Mouse (Mus musculus) thymus, adult 2 months (tissue): ENCODE data around the gene Abt1. TPM values are rescaled to one million over a fixed set of nuclear protein-coding genes. Genes with fewer than 3 reads are reported as not detected.

Source experiments
- DNase-seq: peaks from one replicate; pipeline ENCODE4 v3.0.0; 2021
- H3K27ac ChIP-seq: fragments of 200-500 bp; 2 replicates; pipeline ENCODE4 v1.5.1; 2012; ENCODE audit warnings: low read length, control low read depth; ENCODE audit not compliant: control insufficient read depth, insufficient read depth
- H3K27me3 ChIP-seq: fragments of 200-500 bp; 2 replicates; pipeline ENCODE4 v1.6.1; 2012; ENCODE audit warnings: mild to moderate bottlenecking, low read length, moderate library complexity, mixed read lengths; ENCODE audit not compliant: control insufficient read depth, insufficient read depth
- H3K36me3 ChIP-seq: fragments of 200-500 bp; 2 replicates; pipeline ENCODE4 v1.6.1; 2012; ENCODE audit warnings: mild to moderate bottlenecking, low read length, moderate library complexity; ENCODE audit not compliant: control insufficient read depth, insufficient read depth
- H3K4me1 ChIP-seq: fragments of 200-500 bp; replicated peaks from 2 replicates; pipeline ENCODE4 v1.6.1; 2012; ENCODE audit warnings: low read length; ENCODE audit not compliant: control insufficient read depth, insufficient read depth
- H3K4me3 ChIP-seq: fragments of 200-500 bp; 2 replicates; pipeline ENCODE4 v1.5.1; 2012; ENCODE audit warnings: mild to moderate bottlenecking, low read length, control low read depth, moderate library complexity; ENCODE audit not compliant: control insufficient read depth, insufficient read depth
- CTCF ChIP-seq: fragments of 200-500 bp; IDR thresholded peaks from 2 replicates; pipeline ENCODE4 v1.5.1; 2012; ENCODE audit warnings: mild to moderate bottlenecking, control low read depth, low read length, moderate library complexity, borderline replicate concordance; ENCODE audit not compliant: control insufficient read depth, poor library complexity, insufficient read depth; ENCODE audit errors: extremely low read depth
- POLR2A ChIP-seq: fragments of 200-500 bp; IDR thresholded peaks from 2 replicates; pipeline ENCODE4 v1.6.1; 2012; ENCODE audit warnings: mild to moderate bottlenecking, low read length, control low read depth, moderate library complexity; ENCODE audit not compliant: control insufficient read depth, poor library complexity, insufficient read depth; ENCODE audit errors: extremely low read depth
- WGBS: fragments of 180-500 bp; shearing (Covaris S2); methylation state at CpG from one replicate; pipeline ENCODE4 v1.1.7; 2018; 5-methylcytosine and 5-hydroxymethylcytosine counted together
- polyA plus RNA-seq: library from polyadenylated mRNA; depleted of rRNA; stranded (reverse); fragments of >200 nt; gene quantifications from 2 replicates; pipeline ENCODE4 v1.2.3, GENCODE M21; 2012

The Abt1 gene
- polyA plus RNA-seq, 1 experiment: 4.2 TPM

DNA sequence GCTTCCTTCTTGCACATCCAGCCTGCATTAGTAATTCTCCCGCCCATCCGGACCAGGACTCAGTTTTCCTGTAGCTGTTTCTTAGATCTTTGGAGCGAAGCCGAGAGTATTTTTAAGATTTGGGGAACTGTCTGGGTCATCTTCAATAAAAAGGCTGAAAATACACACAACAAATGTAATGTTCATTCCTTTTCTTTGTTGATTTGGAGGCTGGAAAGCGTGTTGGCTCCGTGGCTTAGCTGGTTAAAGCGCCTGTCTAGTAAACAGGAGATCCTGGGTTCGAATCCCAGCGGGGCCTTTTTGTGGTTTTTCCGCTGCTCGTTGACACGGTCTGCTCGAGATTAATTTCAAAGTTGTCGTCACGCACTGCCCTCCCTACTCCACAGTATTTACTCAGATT is 26.7 kb upstream of the Abt1 start:
- H3K4me1 ChIP-seq: 0 out of 2 replicates have a peak, but pooled peaks cover 2% of the 10 kb centered on the region
- peak overlapping the region; percentile 42 for H3K4me3 ChIP-seq
- TF ChIP-seq POLR2A: no peak
- no peak for TF ChIP-seq CTCF
- no peaks in the 10 kb centered on the region for H3K27me3 ChIP-seq
- no peaks in the 10 kb centered on the region for H3K36me3 ChIP-seq
- no peak overlapping the region for H3K27ac ChIP-seq
- WGBS: 1% methylated on average over 15 of the region's 15 CpGs
- peak; percentile 86 for DNase-seq

DNA sequence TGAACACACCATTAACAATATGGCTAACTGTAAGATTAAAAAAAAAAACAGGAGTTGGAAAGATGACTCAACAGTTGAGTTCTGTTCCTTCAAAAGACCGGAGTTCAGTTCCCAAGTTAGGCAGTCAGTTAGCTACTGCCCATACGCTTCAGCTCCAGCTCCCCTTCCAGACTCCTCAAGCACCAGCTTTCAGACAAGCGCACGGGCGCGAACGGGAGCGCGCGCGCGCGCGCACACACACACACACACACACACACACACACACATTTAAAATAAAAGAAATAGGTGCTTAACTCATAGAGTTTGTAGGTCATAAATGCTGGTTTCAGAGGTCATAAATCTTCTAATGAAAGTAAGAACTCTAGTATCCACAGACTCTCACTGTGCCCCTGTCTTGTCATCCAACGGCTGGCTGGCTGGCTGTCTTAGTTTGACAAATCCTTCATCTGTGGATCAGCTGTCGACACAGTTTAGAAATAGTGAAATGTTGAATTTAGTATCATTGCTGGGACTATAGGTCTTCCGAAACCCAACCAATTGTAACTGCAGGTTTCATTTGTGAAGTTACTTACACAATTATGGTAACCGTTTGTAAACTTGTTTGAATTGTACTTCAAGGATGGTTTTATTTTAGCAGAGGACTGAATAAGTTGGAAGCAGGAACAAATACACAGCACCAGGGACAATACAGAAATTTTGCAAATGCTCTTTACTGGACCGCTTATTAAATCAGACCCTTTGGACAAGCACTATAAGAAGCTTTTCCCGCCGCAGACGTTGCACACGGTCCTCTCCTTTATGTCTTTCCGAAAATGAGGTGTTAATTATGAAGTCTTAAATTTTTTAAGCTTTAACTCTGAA is 25.8 kb upstream of the Abt1 start:
- no peak overlapping the region for H3K27ac ChIP-seq
- H3K27me3 ChIP-seq: no peaks in the 10 kb centered on the region
- 1% methylated on average over 24 of the region's 24 CpGs for WGBS
- no peaks in the 10 kb centered on the region for H3K36me3 ChIP-seq
- peak; percentile 42 for DNase-seq
- no peak for TF ChIP-seq CTCF
- no peak for TF ChIP-seq POLR2A
- peak overlapping the region; percentile 45 for H3K4me3 ChIP-seq
- peaks cover 5% of the 10 kb centered on the region for H3K4me1 ChIP-seq

DNA sequence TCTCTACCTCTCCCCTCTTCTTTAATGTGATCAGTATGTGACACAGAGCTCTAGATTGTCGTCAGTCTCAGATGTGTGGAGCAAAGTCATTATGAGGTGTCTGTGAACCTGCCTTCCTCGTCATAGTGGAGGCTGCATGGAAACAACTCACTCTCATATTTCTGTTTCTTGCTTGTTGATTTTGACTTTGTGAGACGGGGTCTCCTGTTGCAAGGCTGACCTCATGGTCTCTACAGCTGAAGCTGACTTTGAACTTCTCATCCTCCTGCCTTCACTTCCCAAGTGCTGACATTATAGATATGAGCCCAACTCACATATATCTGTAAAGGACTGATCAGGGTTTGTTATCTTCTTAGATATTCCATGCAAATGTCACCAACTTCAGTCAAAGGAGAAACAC is 25.1 kb upstream of the Abt1 start:
- Histone ChIP-seq H3K27ac (no peak overlapping the region), H3K4me1 (peaks cover 5% of the 10 kb centered on the region), H3K36me3 (no peaks in the 10 kb centered on the region), H3K27me3 (no peaks in the 10 kb centered on the region), H3K4me3 (no peak overlapping the region)
- no peak for DNase-seq
- 82% methylated on average over 3 of the region's 3 CpGs for WGBS
- TF ChIP-seq CTCF (no peak), POLR2A (no peak)

DNA sequence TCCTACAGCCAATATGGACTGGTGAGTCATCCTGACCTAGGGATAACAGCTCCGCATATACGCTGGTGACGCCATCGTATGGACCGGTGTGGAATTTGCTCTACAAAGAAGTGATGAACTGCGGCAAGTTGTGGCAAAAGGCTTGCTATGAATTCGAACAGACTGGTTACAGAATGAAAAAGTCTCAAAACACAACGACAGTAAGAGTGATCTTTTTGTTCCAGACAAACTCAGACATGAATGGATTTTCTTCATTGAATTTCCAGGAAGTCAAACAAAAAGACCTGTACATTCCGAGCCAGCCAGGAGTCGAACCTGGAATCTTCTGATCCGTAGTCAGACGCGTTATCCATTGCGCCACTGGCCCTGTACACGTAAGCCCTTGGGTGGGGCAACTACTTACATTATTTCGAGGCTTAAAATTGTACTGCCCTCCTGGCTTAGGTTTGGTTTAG is 22.9 kb upstream of the Abt1 start:
- peak; percentile 79 for DNase-seq
- no peak overlapping the region for H3K27ac ChIP-seq
- under 1% methylated on average over 16 of the region's 16 CpGs for WGBS

GRCm38 (mm10) chr13:23445561-23446320 is 22.1 kb upstream of the Abt1 start:
- Histone ChIP-seq H3K4me3 (peak overlapping the region; percentile 97), H3K4me1 (peaks cover 5% of the 10 kb centered on the region), H3K36me3 (no peaks in the 10 kb centered on the region), H3K27me3 (no peaks in the 10 kb centered on the region), H3K27ac (peak overlapping the region; percentile 82)
- DNase-seq: peak; percentile 87
- TF ChIP-seq CTCF (0 out of 2 replicates have a peak, but pooled peaks have one; percentile 12), POLR2A (peak; percentile 56; the same call in 1 of the 2 replicates)
- WGBS: under 1% methylated on average over 55 of the region's 55 CpGs

More for the DNA sequence above, 22.9 kb upstream of the Abt1 start:
- Histone ChIP-seq H3K4me1 (peaks cover 5% of the 10 kb centered on the region), H3K27me3 (no peaks in the 10 kb centered on the region), H3K4me3 (peak overlapping the region; percentile 27; the same call in 1 of the 2 replicates), H3K36me3 (no peaks in the 10 kb centered on the region)
- no peak for TF ChIP-seq CTCF
- TF ChIP-seq POLR2A: no peak

- H3K4me1 ChIP-seq: peaks cover 5% of the 10 kb centered on the region
- H3K36me3 ChIP-seq: no peaks in the 10 kb centered on the region
- WGBS: 29% methylated on average over 10 of the region's 10 CpGs
- peak overlapping the region; percentile 82 for H3K27ac ChIP-seq
- H3K27me3 ChIP-seq: no peaks in the 10 kb centered on the region
- H3K4me3 ChIP-seq: peak overlapping the region; percentile 97
- TF ChIP-seq CTCF: no peak
- no peak for TF ChIP-seq POLR2A
- DNase-seq: no peak
These were observed 21.5 kb upstream of the Abt1 start for GRCm38 (mm10) chr13:23445156-23445555.
